Mouse (Mus musculus): ENCODE data around the gene Armh1. TPM values are rescaled to one million over a fixed set of nuclear protein-coding genes. Genes with fewer than 3 reads are reported as not detected.
A peak's percentile ranks its signal among the peaks of the same experiment; 100 is the strongest.

Gene Armh1
- total and polyA plus RNA-seq, 3 experiments, result 0.43 TPM; not detected in 2

GRCm38 (mm10) chr4:117288927-117289801, 37.2 kb upstream of the Armh1 start:
- peak overlapping the region; percentile 88 for H3K27ac ChIP-seq
- H3K36me3 ChIP-seq (ENCODE audit: control insufficient read depth, insufficient read depth, low read length), result 0 out of 2 replicates have a peak, but pooled peaks cover 2% of the 10 kb centered on the region
- H3K9ac ChIP-seq (ENCODE audit: low read depth, low read length), result peak overlapping the region; percentile 88
- intact Hi-C loops (cut with DNase I), result no loop called here
- peak; percentile 88 to 90 for DNase-seq
- no peaks in the 10 kb centered on the region for H3K79me2 ChIP-seq (replicated peaks; ENCODE audit: control insufficient read depth, insufficient read depth, low read length)
- TF ChIP-seq POLR2A (IDR thresholded peaks at IDR 0.05; ENCODE audit: insufficient read depth, low read depth, low read length) (peak; percentile 56), EP300 (IDR thresholded peaks at IDR 0.05; ENCODE audit: insufficient read depth, low read depth, low read length) (no peak), CTCF (IDR thresholded peaks at IDR 0.05) (no peak)
- H3K27me3 ChIP-seq (ENCODE audit: control insufficient read depth, insufficient read depth, low read length), result no peaks in the 10 kb centered on the region
- no peaks in the 10 kb centered on the region; the same call in 1 of the 2 replicates for H3K4me1 ChIP-seq (ENCODE audit: control insufficient read depth, insufficient read depth, low read length)
- peak overlapping the region; percentile 64 for H3K4me3 ChIP-seq
- 1% methylated on average over 69 of the region's 80 CpGs for whole genome bisulfite sequencing

- WGBS, result 26% methylated on average over 25 of the region's 25 CpGs
- no peak for DNase-seq
- no peaks in the 10 kb centered on the region for H3K79me2 ChIP-seq (replicated peaks; ENCODE audit: control insufficient read depth, insufficient read depth, low read length)
- H3K27ac ChIP-seq, result peak overlapping the region; percentile 88
- 0 out of 2 replicates have a peak, but pooled peaks cover 2% of the 10 kb centered on the region for H3K36me3 ChIP-seq (ENCODE audit: control insufficient read depth, insufficient read depth, low read length)
- no peaks in the 10 kb centered on the region for H3K27me3 ChIP-seq (ENCODE audit: control insufficient read depth, insufficient read depth, low read length)
- H3K9ac ChIP-seq (ENCODE audit: low read depth, low read length), result peak overlapping the region; percentile 60
- H3K4me1 ChIP-seq (ENCODE audit: control insufficient read depth, insufficient read depth, low read length), result no peaks in the 10 kb centered on the region; the same call in 1 of the 2 replicates
- intact Hi-C loops (cut with DNase I), result no loop called here
- TF ChIP-seq CTCF (IDR thresholded peaks at IDR 0.05), result no peak
- no peak for TF ChIP-seq POLR2A (IDR thresholded peaks at IDR 0.05; ENCODE audit: insufficient read depth, low read depth, low read length)
- TF ChIP-seq EP300 (IDR thresholded peaks at IDR 0.05; ENCODE audit: insufficient read depth, low read depth, low read length), result no peak
- peak overlapping the region; percentile 64 for H3K4me3 ChIP-seq
Observed at GRCm38 (mm10) chr4:117288277-117288926, 36.5 kb upstream of the Armh1 start.

- Histone ChIP-seq H3K27me3 (ENCODE audit: control insufficient read depth, insufficient read depth, low read length) (no peaks in the 10 kb centered on the region), H3K4me1 (ENCODE audit: control insufficient read depth, insufficient read depth, low read length) (no peaks in the 10 kb centered on the region; the same call in 1 of the 2 replicates), H3K79me2 (replicated peaks; ENCODE audit: control insufficient read depth, insufficient read depth, low read length) (no peaks in the 10 kb centered on the region), H3K27ac (no peak overlapping the region), H3K36me3 (ENCODE audit: control insufficient read depth, insufficient read depth, low read length) (0 out of 2 replicates have a peak, but pooled peaks cover 2% of the 10 kb centered on the region), H3K9ac (ENCODE audit: low read depth, low read length) (no peak overlapping the region), H3K4me3 (no peak overlapping the region)
- TF ChIP-seq POLR2A (IDR thresholded peaks at IDR 0.05; ENCODE audit: insufficient read depth, low read depth, low read length) (no peak), CTCF (IDR thresholded peaks at IDR 0.05) (no peak), EP300 (IDR thresholded peaks at IDR 0.05; ENCODE audit: insufficient read depth, low read depth, low read length) (no peak)
- WGBS, result 79% methylated on average over 4 of the region's 4 CpGs
- intact Hi-C loops (cut with DNase I), result no loop called here
- DNase-seq, result no peak
Observed at GRCm38 (mm10) chr4:117284363-117284762, 32.4 kb upstream of the Armh1 start.

GRCm38 (mm10) chr4:117283271-117284191, 31.6 kb upstream of the Armh1 start:
- DNase-seq, result no peak
- no peak overlapping the region for H3K9ac ChIP-seq (ENCODE audit: low read depth, low read length)
- H3K4me3 ChIP-seq, result no peak overlapping the region
- WGBS, result 65% methylated on average over 22 of the region's 22 CpGs
- H3K4me1 ChIP-seq (ENCODE audit: control insufficient read depth, insufficient read depth, low read length), result no peaks in the 10 kb centered on the region; the same call in 1 of the 2 replicates
- no peaks in the 10 kb centered on the region for H3K27me3 ChIP-seq (ENCODE audit: control insufficient read depth, insufficient read depth, low read length)
- H3K27ac ChIP-seq, result no peak overlapping the region
- TF ChIP-seq POLR2A (IDR thresholded peaks at IDR 0.05; ENCODE audit: insufficient read depth, low read depth, low read length) (no peak), EP300 (IDR thresholded peaks at IDR 0.05; ENCODE audit: insufficient read depth, low read depth, low read length) (no peak), CTCF (IDR thresholded peaks at IDR 0.05) (no peak)
- intact Hi-C loops (cut with DNase I), result no loop called here
- H3K36me3 ChIP-seq (ENCODE audit: control insufficient read depth, insufficient read depth, low read length), result 0 out of 2 replicates have a peak, but pooled peaks cover 2% of the 10 kb centered on the region
- no peaks in the 10 kb centered on the region for H3K79me2 ChIP-seq (replicated peaks; ENCODE audit: control insufficient read depth, insufficient read depth, low read length)

GRCm38 (mm10) chr4:117281090-117281845, 29.3 kb upstream of the Armh1 start:
- no peak for DNase-seq
- H3K36me3 ChIP-seq (ENCODE audit: control insufficient read depth, insufficient read depth, low read length), result no peaks in the 10 kb centered on the region
- 85% methylated on average over 19 of the region's 19 CpGs for WGBS

More at GRCm38 (mm10) chr4:117281090-117281845, 29.3 kb upstream of the Armh1 start:
- no peaks in the 10 kb centered on the region for H3K4me1 ChIP-seq (ENCODE audit: control insufficient read depth, insufficient read depth, low read length)
- no peaks in the 10 kb centered on the region for H3K79me2 ChIP-seq (replicated peaks; ENCODE audit: control insufficient read depth, insufficient read depth, low read length)
- intact Hi-C loops (cut with DNase I), result no loop called here
- H3K9ac ChIP-seq (ENCODE audit: low read depth, low read length), result no peak overlapping the region
- H3K4me3 ChIP-seq, result no peak overlapping the region
- no peaks in the 10 kb centered on the region for H3K27me3 ChIP-seq (ENCODE audit: control insufficient read depth, insufficient read depth, low read length)
- no peak for TF ChIP-seq CTCF (IDR thresholded peaks at IDR 0.05)
- TF ChIP-seq POLR2A (IDR thresholded peaks at IDR 0.05; ENCODE audit: insufficient read depth, low read depth, low read length), result no peak
- TF ChIP-seq EP300 (IDR thresholded peaks at IDR 0.05; ENCODE audit: insufficient read depth, low read depth, low read length), result no peak
- H3K27ac ChIP-seq, result no peak overlapping the region
